Mouse (Mus musculus) lung, adult 2 months (tissue): ENCODE data around the gene Lcn3. TPM values are rescaled to one million over a fixed set of nuclear protein-coding genes. Genes with fewer than 3 reads are reported as not detected.

ENCODE experiments used
- DNase-seq: peaks from one replicate; pipeline ENCODE4 v3.0.0; 2022
- H3K4me1 ChIP-seq: fragments of 200-500 bp; 2 replicates; pipeline ENCODE4 v1.6.1; 2011; ENCODE audit warnings: low read length; ENCODE audit not compliant: control insufficient read depth, insufficient read depth
- H3K4me3 ChIP-seq: fragments of 200-500 bp; replicated peaks from 2 replicates; pipeline ENCODE3; 2011; ENCODE audit warnings: low read depth, mild to moderate bottlenecking, control low read depth, low read length; ENCODE audit errors: extremely low read depth
- CTCF ChIP-seq: fragments of 200-500 bp; IDR thresholded peaks from 2 replicates; pipeline ENCODE4 v1.5.1; 2011; ENCODE audit warnings: mild to moderate bottlenecking, low read length, control low read depth; ENCODE audit not compliant: insufficient read depth
- POLR2A ChIP-seq: fragments of 200-500 bp; IDR thresholded peaks from 2 replicates; pipeline ENCODE4 v1.6.1; 2011; ENCODE audit warnings: low read depth, mild to moderate bottlenecking, control low read depth, low read length, borderline replicate concordance; ENCODE audit errors: extremely low read depth
- WGBS: fragments of 180-500 bp; shearing (Covaris S2); methylation state at CpG from one replicate; pipeline ENCODE4 v1.1.7; 2018; 5-methylcytosine and 5-hydroxymethylcytosine counted together
- polyA plus RNA-seq: library from polyadenylated mRNA; depleted of rRNA; stranded (reverse); fragments of >200 nt; gene quantifications from 2 replicates; pipeline ENCODE4 v1.2.3, GENCODE M21; 2012

Gene Lcn3
- polyA plus RNA-seq, 1 experiment: not detected

- 68% methylated on average over 3 of the region's 3 CpGs for WGBS
- Histone ChIP-seq H3K4me1 (no peaks in the 10 kb centered on the region), H3K4me3 (no peak overlapping the region)
- TF ChIP-seq CTCF (no peak), POLR2A (no peak)
- no peak for DNase-seq
Measured at GRCm38 (mm10) chr2:25775991-25776390, 10.6 kb downstream of the Lcn3 start.

- Histone ChIP-seq H3K4me1 (no peaks in the 10 kb centered on the region), H3K4me3 (no peak within 1 kb of the TSS)
- DNase-seq: no peak
- 85% methylated on average over 1 of the region's 1 CpGs for WGBS
- TF ChIP-seq POLR2A: no peak
- TF ChIP-seq CTCF: no peak
Measured at GRCm38 (mm10) chr2:25776717-25777116, 11.3 kb downstream of the Lcn3 start, which contains the start of gene Lcn11. Gene Lcn11 (plus strand): TSS chr2:25777017.

DNA sequence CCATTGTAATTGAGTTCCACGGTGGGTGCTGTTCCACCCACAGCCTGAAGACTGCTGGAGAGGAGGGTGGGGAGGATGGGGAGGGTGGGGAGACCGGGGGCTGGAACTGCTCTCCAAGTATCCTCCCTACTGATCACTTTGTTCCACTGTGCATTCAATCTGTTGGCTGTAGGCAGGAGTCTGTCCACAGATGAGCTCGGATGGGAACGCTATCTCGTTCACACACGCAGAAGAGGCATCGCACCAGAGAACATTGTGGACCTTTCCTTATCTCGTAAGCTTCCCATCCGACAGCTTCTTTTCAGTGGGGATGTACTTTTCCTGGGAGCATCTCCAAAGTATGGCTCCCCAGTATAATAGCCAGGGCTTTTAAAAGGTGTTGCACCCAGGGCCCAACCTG, 13.7 kb downstream of the Lcn3 start:
- DNase-seq: no peak
- 79% methylated on average over 9 of the region's 9 CpGs for WGBS
- Histone ChIP-seq H3K4me1 (no peaks in the 10 kb centered on the region), H3K4me3 (no peak overlapping the region)
- TF ChIP-seq CTCF (no peak), POLR2A (no peak)

- no peak for TF ChIP-seq CTCF
- no peak for TF ChIP-seq POLR2A
- 44% methylated on average over 4 of the region's 4 CpGs for WGBS
- no peaks in the 10 kb centered on the region for H3K4me1 ChIP-seq
- no peak overlapping the region for H3K4me3 ChIP-seq
- no peak for DNase-seq
Measured at GRCm38 (mm10) chr2:25780921-25781320, 15.6 kb downstream of the Lcn3 start.

DNA sequence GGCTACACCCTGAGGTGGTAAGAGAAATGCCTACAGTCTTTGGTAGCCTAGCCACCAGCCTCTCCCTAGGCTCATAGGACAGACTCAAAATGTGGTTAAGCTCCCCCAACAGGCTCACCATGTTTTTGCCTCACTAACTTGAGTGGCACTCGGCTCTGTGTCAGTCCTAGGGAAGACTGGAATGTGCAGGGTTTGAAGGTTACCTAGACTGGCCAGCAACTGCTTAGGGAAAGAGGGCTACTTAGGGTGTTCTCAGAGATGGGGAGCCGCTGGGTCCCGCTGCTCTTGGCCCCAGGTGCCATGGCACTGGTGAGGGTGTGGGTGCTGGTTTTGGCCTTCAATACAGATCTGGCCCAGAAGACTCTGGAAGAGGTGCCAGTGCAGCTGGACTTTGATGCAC, 16.6 kb downstream of the Lcn3 start, which contains the start of gene Gm13539:
Gene Gm13539, plus strand, starts transcription at position 301 of the 400 bp plus-strand sequence.
- TF ChIP-seq CTCF (no peak), POLR2A (no peak)

GRCm38 (mm10) chr2:25785573-25786322, 20.4 kb downstream of the Lcn3 start:
- DNase-seq: no peak
- no peaks in the 10 kb centered on the region for H3K4me1 ChIP-seq
- no peak for TF ChIP-seq POLR2A
- no peak for TF ChIP-seq CTCF
- no peak overlapping the region for H3K4me3 ChIP-seq
- 46% methylated on average over 5 of the region's 5 CpGs for WGBS

More for the DNA sequence above, 16.6 kb downstream of the Lcn3 start, which contains the start of gene Gm13539:
- 77% methylated on average over 3 of the region's 3 CpGs for WGBS
- no peaks in the 10 kb centered on the region for H3K4me1 ChIP-seq
- no peak for DNase-seq
- H3K4me3 ChIP-seq: no peak within 1 kb of the TSS

GRCm38 (mm10) chr2:25789092-25789491, 23.7 kb downstream of the Lcn3 start:
- 87% methylated on average over 3 of the region's 3 CpGs for WGBS
- Histone ChIP-seq H3K4me3 (no peak overlapping the region), H3K4me1 (no peaks in the 10 kb centered on the region)
- DNase-seq: no peak
- TF ChIP-seq CTCF (no peak), POLR2A (no peak)

DNA sequence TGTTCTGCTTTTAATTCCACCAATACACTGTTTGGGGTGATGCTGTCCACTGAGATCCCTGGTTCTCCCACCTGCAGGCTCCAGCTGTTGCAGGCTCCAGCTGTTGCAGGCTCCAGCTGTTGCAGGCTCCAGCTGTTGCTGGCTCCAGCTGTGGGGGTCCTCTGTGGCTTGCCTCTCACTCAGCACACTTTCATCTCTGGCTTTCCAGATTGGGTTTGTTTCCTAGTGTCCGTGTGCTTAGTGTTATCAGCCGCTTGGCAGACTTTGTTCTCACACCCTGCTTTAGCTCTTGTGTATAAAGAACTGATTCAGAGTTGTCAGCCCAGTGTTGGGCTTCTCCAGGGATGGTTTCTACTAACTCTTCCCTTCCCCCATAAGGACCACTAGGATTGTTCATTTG, 32.3 kb downstream of the Lcn3 start:
- WGBS: 31% methylated on average over 2 of the region's 2 CpGs
- no peak for TF ChIP-seq POLR2A
- TF ChIP-seq CTCF: no peak
- Histone ChIP-seq H3K4me1 (no peaks in the 10 kb centered on the region), H3K4me3 (no peak overlapping the region)
- no peak for DNase-seq

- no peak overlapping the region for H3K4me3 ChIP-seq
- 32% methylated on average over 5 of the region's 5 CpGs for WGBS
- H3K4me1 ChIP-seq: no peaks in the 10 kb centered on the region
- TF ChIP-seq POLR2A (no peak), CTCF (no peak)
- no peak for DNase-seq
Measured at GRCm38 (mm10) chr2:25798065-25798464, 32.7 kb downstream of the Lcn3 start.

DNA sequence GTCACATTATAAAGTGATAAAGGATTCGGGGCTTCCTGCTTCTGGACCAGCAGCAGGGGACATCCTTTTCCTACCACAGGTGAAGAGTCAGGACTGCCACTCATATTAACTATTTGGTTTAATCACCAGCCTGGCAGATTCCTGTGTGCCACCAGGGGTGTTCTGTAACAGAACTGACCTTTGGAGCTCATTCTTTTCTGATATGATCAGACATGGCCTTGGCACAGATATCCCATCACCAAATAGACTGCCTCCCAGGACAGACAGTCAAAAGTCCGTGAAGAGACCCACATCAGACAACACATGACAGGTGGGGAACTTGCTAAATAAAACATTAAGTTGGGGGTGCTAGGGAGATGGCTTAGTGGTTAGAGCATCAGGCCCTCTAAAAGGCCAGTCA, 46.3 kb downstream of the Lcn3 start:
- DNase-seq: no peak
- Histone ChIP-seq H3K4me1 (no peaks in the 10 kb centered on the region), H3K4me3 (no peak overlapping the region)
- 58% methylated on average over 2 of the region's 2 CpGs for WGBS
- TF ChIP-seq POLR2A: no peak
- TF ChIP-seq CTCF: no peak
